Mouse (Mus musculus): Measurements from ENCODE around the gene Anp32b. TPM values are rescaled to one million over a fixed set of nuclear protein-coding genes. Genes with fewer than 3 reads are reported as not detected.

The Anp32b gene
- total RNA-seq, 2 experiments from 2014 or later: 51.7 to 57.3 TPM

DNA sequence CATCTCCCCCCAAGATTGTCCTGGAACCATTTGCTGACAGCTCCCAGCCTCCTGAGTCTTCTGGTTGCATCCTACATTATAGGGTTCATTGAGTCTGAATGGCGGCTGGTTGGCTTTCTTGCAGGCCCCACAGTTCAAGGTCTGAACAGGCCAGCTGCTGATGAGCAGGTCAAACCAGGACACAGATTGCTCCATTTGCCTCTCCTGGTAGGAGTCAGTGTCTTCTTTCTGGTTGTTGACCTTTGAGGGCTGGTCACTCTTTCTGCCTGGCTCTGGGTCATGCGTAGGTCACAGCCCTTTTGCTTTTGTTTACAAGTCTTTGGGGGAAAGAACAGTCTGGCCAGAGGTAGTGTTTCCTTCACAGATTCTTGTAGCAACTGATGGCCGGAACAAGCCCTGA, 47.8 kb downstream of the Anp32b start:
- intact Hi-C loops (cut with DNase I): loop anchor here (2.0 to 5.0 kb wide), 2 partner anchors 48 to 159 kb away; partner anchors contain the start of gene Anp32b

GRCm38 (mm10) chr4:46498976-46499375, 48.3 kb downstream of the Anp32b start:
- intact Hi-C loops (cut with DNase I): loop anchor here (2.0 to 5.0 kb wide), 2 partner anchors 48 to 158 kb away; partner anchors contain the start of gene Anp32b
- no peak for DNase-seq (ENCODE audit: low spot score)

More for the DNA sequence above, 47.8 kb downstream of the Anp32b start:
- no peak for DNase-seq (ENCODE audit: low spot score)

- intact Hi-C loops (cut with DNase I): no loop called here
- DNase-seq (ENCODE audit: low spot score): no peak
Observed at GRCm38 (mm10) chr4:46502606-46503502, 52.2 kb downstream of the Anp32b start.

DNA sequence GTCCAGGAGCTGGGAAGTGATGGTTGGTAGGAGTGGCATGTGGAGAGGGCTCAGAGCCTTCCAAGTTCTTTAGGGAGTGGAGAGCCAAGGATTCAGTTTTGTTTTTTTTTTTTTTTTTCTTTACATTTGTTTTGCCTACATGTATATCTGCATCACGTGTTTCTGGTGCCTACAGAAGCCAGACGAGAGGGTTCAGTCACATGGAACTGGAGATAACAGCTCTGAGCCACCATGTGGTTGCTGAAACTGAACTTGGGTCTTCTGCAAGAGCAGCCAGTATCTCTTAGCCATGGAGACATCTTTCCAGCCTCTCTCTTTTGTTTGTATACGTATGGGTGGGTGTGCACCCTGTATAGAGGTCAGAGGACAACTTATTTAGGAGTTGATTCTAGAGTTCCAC, 53.2 kb downstream of the Anp32b start:
- no peak for DNase-seq (ENCODE audit: low spot score)
- intact Hi-C loops (cut with DNase I): no loop called here

DNA sequence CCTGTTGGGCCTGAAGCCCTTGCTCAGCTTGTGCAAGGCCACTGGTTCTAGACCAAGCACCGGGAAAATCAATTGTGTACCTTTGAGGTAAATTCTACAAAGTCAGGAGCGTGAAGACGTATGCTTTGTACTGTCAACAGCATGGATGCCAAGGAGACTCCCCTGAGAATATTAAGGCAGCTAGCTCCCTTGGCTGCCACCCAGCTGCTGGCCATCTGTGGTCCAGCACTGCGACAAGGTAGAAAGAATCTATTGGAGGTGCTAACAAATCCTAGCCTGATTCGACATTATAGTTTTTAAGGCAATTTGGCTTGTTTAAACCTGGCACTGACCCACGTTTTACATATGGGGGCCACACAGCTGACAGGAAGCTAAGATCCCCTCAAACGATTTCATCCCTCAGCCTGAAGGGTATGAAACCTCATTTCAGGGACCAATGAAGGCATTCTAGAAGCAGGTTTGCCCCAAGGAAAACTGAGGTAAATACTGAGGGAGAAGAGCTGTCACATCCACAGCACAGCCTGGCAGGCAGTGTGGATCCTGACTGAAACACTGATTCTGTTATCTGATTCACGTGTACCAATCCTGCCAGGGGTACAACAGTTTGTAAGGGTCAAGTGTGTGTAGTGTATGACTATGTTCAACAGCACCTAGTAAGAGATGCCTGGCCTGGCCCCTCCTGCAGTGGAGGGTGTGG, 54.8 kb downstream of the Anp32b start:
- no peak for DNase-seq (ENCODE audit: low spot score)
- intact Hi-C loops (cut with DNase I): no loop called here

GRCm38 (mm10) chr4:46506801-46507610, 56.3 kb downstream of the Anp32b start:
- DNase-seq (ENCODE audit: low spot score): peak; percentile 91
- intact Hi-C loops (cut with DNase I): no loop called here

- intact Hi-C loops (cut with DNase I): loop anchor here (2.0 kb wide), 1 partner anchor 15 kb away; no protein-coding TSS in a partner anchor
- DNase-seq (ENCODE audit: low spot score): peak; percentile 44
Observed at GRCm38 (mm10) chr4:46507736-46508460, 57.2 kb downstream of the Anp32b start.

DNA sequence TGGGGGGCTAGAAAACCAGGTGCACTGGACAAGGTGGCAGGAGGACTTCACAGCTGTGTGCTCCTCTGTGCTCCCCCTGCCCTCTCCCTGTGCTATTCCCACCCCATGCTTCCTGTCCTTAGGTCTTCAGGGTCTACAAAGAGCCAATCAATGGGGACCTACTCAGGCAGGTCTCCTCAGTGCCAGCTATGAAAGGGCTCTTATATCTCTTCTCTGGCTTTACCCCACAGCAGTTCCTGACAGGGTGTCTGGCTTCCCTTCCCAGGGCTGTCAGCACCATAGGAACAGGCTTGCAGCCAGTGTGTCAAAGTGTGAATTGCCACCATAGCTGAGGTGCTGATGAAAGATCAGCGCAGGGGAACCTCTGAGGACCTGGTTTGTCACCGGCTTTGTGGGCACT, 69.8 kb downstream of the Anp32b start:
- intact Hi-C loops (cut with DNase I): no loop called here
- DNase-seq (ENCODE audit: low spot score): no peak

GRCm38 (mm10) chr4:46521457-46521856, 70.8 kb downstream of the Anp32b start:
- intact Hi-C loops (cut with DNase I): no loop called here
- no peak for DNase-seq (ENCODE audit: low spot score)

Other genes with a start within 250 kb of the Anp32b start
- gene Foxe1, start 107.3 kb upstream of the Anp32b start, total RNA-seq (2021): not detected
- 1 to 10 TPM; 5.0 to 5.4 TPM for gene Trmo, start 61.5 kb upstream of the Anp32b start, total RNA-seq (2021)
- gene Hemgn, start 37.4 kb upstream of the Anp32b start, total RNA-seq (2021): under 1 TPM; 0.18 to 0.42 TPM
- gene Nans, start 38.3 kb downstream of the Anp32b start, total RNA-seq (2021): 10 to 100 TPM; 15.5 to 16.5 TPM
- 1 to 10 TPM; 1.7 to 1.9 TPM for gene Trim14, start 85.2 kb downstream of the Anp32b start, total RNA-seq (2021)
- under 1 TPM; 0.18 to 0.45 TPM for gene Coro2a, start 151.3 kb downstream of the Anp32b start, total RNA-seq (2021)
- 1 to 10 TPM; 1.2 to 1.5 TPM for gene Tbc1d2, start 199.3 kb downstream of the Anp32b start, total RNA-seq (2021)

All from heart, postnatal 25 days (tissue).